Mouse (Mus musculus) megakaryocyte, embryonic 14.5 days (primary cell): ENCODE measurements at regions not wholly inside any gene's neighbourhood (a gene's known extent, or its start where the extent isn't known, plus 50 kb on each side); places are given as distances from the start of the nearest gene placed in this dataset.
A peak's percentile ranks its signal among the peaks of the same experiment; 100 is the strongest.

ENCODE experiments used
- H3K27me3 ChIP-seq: replicated peaks from 2 replicates; pipeline ENCODE3; 2012; ENCODE audit warnings: inconsistent platforms
- H3K36me3 ChIP-seq: replicated peaks from 2 replicates; pipeline ENCODE3; 2012; ENCODE audit warnings: low read length, inconsistent platforms, mixed read lengths
- H3K4me1 ChIP-seq: 2 replicates; pipeline ENCODE4 v1.6.1; 2012; ENCODE audit warnings: inconsistent platforms
- H3K4me3 ChIP-seq: replicated peaks from 2 replicates; pipeline ENCODE3; 2012; ENCODE audit warnings: moderate library complexity, mild to moderate bottlenecking, inconsistent platforms
- H3K9me3 ChIP-seq: 2 replicates; pipeline ENCODE4 v1.6.1; 2012; ENCODE audit warnings: inconsistent platforms
- FLI1 ChIP-seq: IDR thresholded peaks from 2 replicates; pipeline ENCODE4 v1.6.1; 2012; ENCODE audit warnings: low read length, inconsistent platforms, mixed read lengths
- GATA1 ChIP-seq: IDR thresholded peaks from 3 replicates; pipeline ENCODE4 v1.6.1; 2012; ENCODE audit warnings: mixed read lengths, low read length, inconsistent platforms, borderline replicate concordance

DNA sequence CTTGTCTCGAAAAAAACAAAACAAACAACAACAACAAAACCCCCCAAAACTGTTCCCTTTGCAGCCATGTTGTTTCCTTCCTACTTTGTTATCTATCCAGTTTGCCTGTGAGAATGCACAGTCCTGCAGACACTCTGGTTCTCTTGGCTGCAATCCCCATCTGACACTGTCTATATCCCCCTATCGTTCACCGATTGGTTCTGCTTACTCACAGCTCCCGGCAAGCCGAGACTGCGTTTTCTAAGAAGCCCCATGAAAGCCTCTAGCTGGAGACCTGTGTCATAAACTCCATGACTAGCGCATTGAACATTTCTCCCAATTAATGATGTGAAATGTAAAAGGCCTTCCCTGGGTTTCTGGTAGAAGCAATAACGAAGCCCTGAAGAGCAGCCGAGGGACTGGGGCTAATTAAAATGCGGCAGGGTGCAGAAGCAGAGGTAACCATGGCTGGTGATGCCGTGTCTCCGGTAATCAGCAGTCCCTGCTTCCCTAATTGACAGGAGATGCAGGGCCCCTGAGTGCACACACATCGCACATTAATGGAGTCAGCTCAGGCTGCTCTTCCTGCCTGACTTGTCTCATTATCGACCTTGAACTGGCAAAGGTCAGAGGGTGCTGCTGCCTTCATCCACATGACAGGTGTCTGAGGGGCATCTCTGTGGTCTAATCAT, 349.2 kb downstream of the Rnf144b start:
- no peak for TF ChIP-seq FLI1
- TF ChIP-seq GATA1: no peak
- H3K27me3 ChIP-seq: no peaks in the 10 kb centered on the region
- peaks cover 24% of the 10 kb centered on the region for H3K9me3 ChIP-seq
- H3K4me3 ChIP-seq: peak overlapping the region; percentile 17
- H3K4me1 ChIP-seq: no peaks in the 10 kb centered on the region
- no peaks in the 10 kb centered on the region for H3K36me3 ChIP-seq

DNA sequence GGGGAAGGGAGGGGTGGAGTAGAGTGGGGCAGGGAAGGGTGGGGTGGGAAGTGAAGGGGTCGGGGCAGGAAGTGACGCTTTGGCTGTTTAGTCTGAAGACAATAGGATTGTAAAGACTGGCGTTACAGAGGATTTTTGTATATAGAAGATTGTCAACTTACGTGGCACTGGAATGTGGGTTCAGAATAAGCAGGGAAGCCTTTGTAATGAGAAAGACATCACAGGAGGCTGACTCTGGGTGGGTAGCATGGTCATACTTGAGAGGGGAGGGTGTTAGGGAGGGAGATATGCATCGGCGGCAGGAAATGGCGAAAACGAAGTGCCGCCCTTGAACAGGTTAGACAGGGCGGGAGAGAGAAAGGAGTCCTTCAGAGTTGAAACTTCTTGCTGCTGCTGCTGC, 357.7 kb downstream of the Rnf144b start:
- H3K4me3 ChIP-seq: no peak overlapping the region
- H3K4me1 ChIP-seq: no peaks in the 10 kb centered on the region
- TF ChIP-seq GATA1 (no peak), FLI1 (no peak)
- peaks cover 20% of the 10 kb centered on the region for H3K9me3 ChIP-seq
- H3K36me3 ChIP-seq: no peaks in the 10 kb centered on the region
- H3K27me3 ChIP-seq: no peaks in the 10 kb centered on the region

DNA sequence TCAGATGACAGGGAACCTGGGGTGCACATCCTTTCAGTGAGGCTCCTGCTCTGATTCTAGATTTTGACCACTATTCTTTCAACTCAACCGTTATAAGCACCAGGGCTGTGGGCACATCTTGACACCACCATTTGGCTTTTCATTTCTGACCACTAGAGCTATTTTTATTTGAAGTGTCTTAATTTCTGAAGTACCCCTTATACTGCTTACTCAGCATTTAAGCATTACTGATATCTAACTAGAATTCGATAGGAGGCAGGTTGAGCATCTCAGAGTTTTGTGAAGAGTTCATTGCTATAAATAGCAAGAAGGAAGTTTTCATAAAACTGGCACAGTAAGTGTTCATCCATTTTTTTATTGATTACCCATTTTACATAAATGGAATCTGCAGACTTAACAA, 362.4 kb downstream of the Rnf144b start:
- TF ChIP-seq GATA1 (no peak), FLI1 (no peak)
- H3K4me3 ChIP-seq: no peak overlapping the region
- no peaks in the 10 kb centered on the region for H3K27me3 ChIP-seq
- H3K36me3 ChIP-seq: no peaks in the 10 kb centered on the region
- H3K9me3 ChIP-seq: peaks cover 25% of the 10 kb centered on the region
- H3K4me1 ChIP-seq: no peaks in the 10 kb centered on the region

DNA sequence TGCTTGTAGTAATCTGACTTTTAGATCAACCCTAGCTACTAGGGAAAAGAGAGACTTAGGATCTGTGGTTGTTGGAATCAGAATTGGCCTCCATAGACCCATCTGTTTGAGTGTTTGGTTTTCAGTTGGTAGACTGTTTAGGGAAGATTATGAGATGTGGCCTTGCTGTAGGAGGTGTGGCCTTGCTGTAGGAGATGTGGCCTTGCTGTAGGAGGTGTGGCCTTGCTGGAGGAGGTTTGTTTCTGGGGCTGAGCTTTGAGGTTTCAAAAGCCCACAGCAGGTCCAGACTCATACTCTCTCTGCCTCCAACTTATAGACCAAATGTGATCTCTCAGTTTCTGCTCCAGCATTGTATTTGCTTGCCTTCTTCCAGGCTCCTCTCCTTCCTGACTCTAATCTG, 363.7 kb downstream of the Rnf144b start:
- H3K4me1 ChIP-seq: no peaks in the 10 kb centered on the region
- TF ChIP-seq GATA1: no peak
- TF ChIP-seq FLI1: no peak
- no peak overlapping the region for H3K4me3 ChIP-seq
- no peaks in the 10 kb centered on the region for H3K27me3 ChIP-seq
- H3K9me3 ChIP-seq: peaks cover 22% of the 10 kb centered on the region
- H3K36me3 ChIP-seq: no peaks in the 10 kb centered on the region

- H3K36me3 ChIP-seq: no peaks in the 10 kb centered on the region
- no peak for TF ChIP-seq FLI1
- no peak for TF ChIP-seq GATA1
- H3K4me3 ChIP-seq: no peak overlapping the region
These were observed 364.2 kb downstream of the Rnf144b start for GRCm38 (mm10) chr13:47486658-47487057.

GRCm38 (mm10) chr13:47505380-47505955, 383.0 kb downstream of the Rnf144b start:
- TF ChIP-seq GATA1 (no peak), FLI1 (no peak)
- Histone ChIP-seq H3K4me3 (no peak overlapping the region), H3K27me3 (no peaks in the 10 kb centered on the region), H3K4me1 (no peaks in the 10 kb centered on the region), H3K9me3 (peaks cover 15% of the 10 kb centered on the region; the same call in 1 of the 2 replicates), H3K36me3 (no peaks in the 10 kb centered on the region)

More at GRCm38 (mm10) chr13:47486658-47487057, 364.2 kb downstream of the Rnf144b start:
- peaks cover 21% of the 10 kb centered on the region for H3K9me3 ChIP-seq
- H3K27me3 ChIP-seq: no peaks in the 10 kb centered on the region
- no peaks in the 10 kb centered on the region for H3K4me1 ChIP-seq

- Histone ChIP-seq H3K4me3 (no peak overlapping the region), H3K9me3 (0 out of 2 replicates have a peak, but pooled peaks cover 5% of the 10 kb centered on the region), H3K27me3 (no peaks in the 10 kb centered on the region), H3K4me1 (no peaks in the 10 kb centered on the region), H3K36me3 (no peaks in the 10 kb centered on the region)
- TF ChIP-seq FLI1 (no peak), GATA1 (no peak)
These were observed 410.5 kb downstream of the Rnf144b start for GRCm38 (mm10) chr13:47532935-47533334.

DNA sequence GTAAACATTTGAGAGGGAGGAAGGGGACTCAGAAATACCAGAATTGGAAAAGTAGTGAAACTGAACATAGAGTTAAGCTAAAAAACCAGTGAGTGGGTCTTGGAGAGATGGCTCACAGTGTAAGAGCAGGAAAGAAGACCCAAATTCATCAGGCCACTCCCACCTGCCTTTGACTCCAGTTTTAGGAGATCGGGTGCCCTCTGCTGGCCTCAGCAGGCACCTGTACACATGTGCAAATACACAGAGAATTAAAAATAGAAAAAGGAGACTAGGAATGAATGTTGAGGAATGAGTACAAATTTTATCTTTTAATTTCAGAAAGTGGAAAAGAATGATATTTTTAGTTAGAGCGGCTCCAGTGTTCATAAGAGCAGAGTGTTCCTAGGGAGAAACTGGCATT, 414.7 kb downstream of the Rnf144b start:
- H3K4me3 ChIP-seq: no peak overlapping the region
- TF ChIP-seq GATA1 (no peak), FLI1 (no peak)
- no peaks in the 10 kb centered on the region for H3K4me1 ChIP-seq
- no peaks in the 10 kb centered on the region for H3K27me3 ChIP-seq
- no peaks in the 10 kb centered on the region for H3K36me3 ChIP-seq
- H3K9me3 ChIP-seq: 0 out of 2 replicates have a peak, but pooled peaks cover 7% of the 10 kb centered on the region

DNA sequence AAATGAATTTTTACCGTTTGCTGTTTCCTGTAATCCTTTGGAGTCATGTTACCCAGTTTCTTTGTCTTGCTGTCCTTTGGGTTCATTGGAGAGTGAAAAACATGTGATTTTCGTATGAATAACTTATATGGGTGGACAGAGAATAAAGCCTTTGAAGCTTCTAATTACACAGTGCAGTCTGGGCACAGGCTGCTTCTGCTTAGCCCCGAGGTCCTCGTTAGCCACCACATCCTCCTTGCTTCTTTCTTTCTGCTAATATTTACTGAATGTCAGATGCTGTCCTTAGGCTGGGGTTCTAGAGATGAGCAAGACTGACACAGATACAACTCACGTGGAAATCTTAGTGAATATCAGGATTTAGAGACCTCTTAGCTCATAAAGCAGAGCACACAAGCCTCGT, 427.2 kb downstream of the Rnf144b start:
- Histone ChIP-seq H3K4me3 (no peak overlapping the region), H3K9me3 (peaks cover 4% of the 10 kb centered on the region; the same call in 1 of the 2 replicates), H3K4me1 (no peaks in the 10 kb centered on the region), H3K27me3 (no peaks in the 10 kb centered on the region), H3K36me3 (no peaks in the 10 kb centered on the region)
- no peak for TF ChIP-seq GATA1
- TF ChIP-seq FLI1: no peak

GRCm38 (mm10) chr13:47552251-47552650, 429.8 kb downstream of the Rnf144b start:
- Histone ChIP-seq H3K4me3 (no peak overlapping the region), H3K4me1 (no peaks in the 10 kb centered on the region), H3K9me3 (peaks cover 6% of the 10 kb centered on the region; the same call in 1 of the 2 replicates), H3K27me3 (no peaks in the 10 kb centered on the region), H3K36me3 (no peaks in the 10 kb centered on the region)
- TF ChIP-seq FLI1: no peak
- no peak for TF ChIP-seq GATA1

DNA sequence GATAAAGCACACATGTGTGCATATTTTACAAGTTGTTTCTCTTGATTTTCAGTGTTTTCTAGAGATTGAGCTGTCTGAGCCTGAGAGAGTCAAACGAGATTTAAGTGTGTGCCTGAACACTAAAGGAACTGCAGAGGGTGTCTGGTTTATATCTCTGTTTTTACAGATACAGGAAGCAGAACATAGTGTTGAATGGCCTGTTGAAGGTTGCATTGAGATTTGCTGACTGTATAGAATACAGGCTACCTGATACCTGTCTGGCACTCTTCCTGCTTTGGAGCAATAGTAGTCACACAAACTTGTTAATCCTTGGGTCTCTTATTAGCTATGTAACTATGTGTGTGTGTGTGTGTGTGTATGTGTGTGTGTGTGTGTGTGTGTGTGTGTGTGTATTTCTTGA, 431.7 kb downstream of the Rnf144b start:
- Histone ChIP-seq H3K4me1 (no peaks in the 10 kb centered on the region), H3K9me3 (peaks cover 9% of the 10 kb centered on the region)

More for the DNA sequence above, 431.7 kb downstream of the Rnf144b start:
- no peak overlapping the region for H3K4me3 ChIP-seq
- H3K27me3 ChIP-seq: no peaks in the 10 kb centered on the region
- no peaks in the 10 kb centered on the region for H3K36me3 ChIP-seq
- no peak for TF ChIP-seq GATA1
- TF ChIP-seq FLI1: no peak
